Mouse (Mus musculus) CH12.LX (cell line): ENCODE data around the gene Zfyve28. TPM values are rescaled to one million over a fixed set of nuclear protein-coding genes. Genes with fewer than 3 reads are reported as not detected.

Experiments used
- DNase-seq: peaks from one replicate; pipeline ENCODE4 v3.0.0-alpha.2; 2013; ENCODE audit errors: extremely low read depth
- H3K27ac ChIP-seq: 2 replicates; pipeline ENCODE4 v1.5.1; 2012; ENCODE audit warnings: low read depth, mild to moderate bottlenecking, control low read depth, moderate library complexity; ENCODE audit not compliant: insufficient read depth
- H3K27me3 ChIP-seq: replicated peaks from 2 replicates; pipeline ENCODE3; 2012; ENCODE audit warnings: inconsistent platforms
- H3K36me3 ChIP-seq, 2 experiments: replicated peaks in 1 of 2; 2 replicates each; pipeline versions ENCODE3 to v1.6.1; 2012; ENCODE audit warnings: inconsistent platforms in 1 of 2, low read length in 1 of 2, mild to moderate bottlenecking in 1 of 2, mixed read lengths in 1 of 2, moderate library complexity in 1 of 2; ENCODE audit not compliant: control insufficient read depth in 1 of 2, insufficient read depth in 1 of 2
- H3K4me1 ChIP-seq, 2 experiments: 2 replicates each; pipeline ENCODE4 v1.6.1; 2012; ENCODE audit warnings: inconsistent platforms in 1 of 2, moderate library complexity in 1 of 2; ENCODE audit not compliant: insufficient read depth in 2 of 2, control insufficient read depth in 1 of 2
- H3K4me2 ChIP-seq: 2 replicates; pipeline ENCODE4 v1.6.1; 2012; ENCODE audit warnings: low read depth, mild to moderate bottlenecking, control low read depth; ENCODE audit not compliant: poor library complexity, insufficient read depth, severe bottlenecking
- H3K4me3 ChIP-seq, 3 experiments: fragments of 150-350 bp in 1 of 3; sonication (generic) in 1 of 3; replicated peaks in 1 of 3; 2 replicates each; pipeline versions ENCODE3 to v1.5.1; 2011 to 2012; ENCODE audit warnings: low read depth in 2 of 3, low read length in 2 of 3, mild to moderate bottlenecking in 2 of 3, moderate library complexity in 2 of 3, control low read depth in 1 of 3, improper control_type of control experiment in 1 of 3, inconsistent platforms in 1 of 3, mixed read lengths in 1 of 3; ENCODE audit not compliant: poor library complexity in 1 of 3
- H3K79me2 ChIP-seq: replicated peaks from 2 replicates; pipeline ENCODE4 v1.6.1; 2012; ENCODE audit warnings: mild to moderate bottlenecking, moderate library complexity; ENCODE audit not compliant: control insufficient read depth, poor library complexity, insufficient read depth, severe bottlenecking; ENCODE audit errors: extremely low read depth
- H3K9ac ChIP-seq: 2 replicates; pipeline ENCODE4 v1.6.1; 2012; ENCODE audit warnings: low read depth, mild to moderate bottlenecking, control low read depth, moderate library complexity; ENCODE audit not compliant: insufficient read depth
- H3K9me3 ChIP-seq: replicated peaks from 2 replicates; pipeline ENCODE3; 2012; ENCODE audit warnings: low read length, inconsistent platforms, mixed read lengths
- BHLHE40 ChIP-seq: IDR thresholded peaks from 2 replicates; pipeline ENCODE4 v1.6.1; 2011; ENCODE audit warnings: mild to moderate bottlenecking, low read depth, low read length, improper control_type of control experiment
- CHD1 ChIP-seq: IDR thresholded peaks from 2 replicates; pipeline ENCODE4 v1.6.1; 2012; ENCODE audit warnings: low read depth, low read length, improper control_type of control experiment, inconsistent platforms
- CHD2 ChIP-seq: IDR thresholded peaks from 2 replicates; pipeline ENCODE4 v1.6.1; 2011; ENCODE audit warnings: low read length, improper control_type of control experiment
- CTCF ChIP-seq, 2 experiments: IDR thresholded peaks in 1 of 2; conservative IDR thresholded peaks in 1 of 2; 2 replicates each; pipeline ENCODE4 v1.5.1; 2011 to 2012; ENCODE audit warnings: low read depth in 2 of 2, low read length in 2 of 2, improper control_type of control experiment in 1 of 2, inconsistent platforms in 1 of 2, mild to moderate bottlenecking in 1 of 2, moderate library complexity in 1 of 2
- ELF1 ChIP-seq: IDR thresholded peaks from 2 replicates; pipeline ENCODE4 v1.6.1; 2014; ENCODE audit warnings: low read depth, mild to moderate bottlenecking, inconsistent platforms, low read length, improper control_type of control experiment
- EP300 ChIP-seq: IDR thresholded peaks from 2 replicates; pipeline ENCODE4 v1.6.1; 2011; ENCODE audit warnings: low read length, improper control_type of control experiment
- ETS1 ChIP-seq: conservative IDR thresholded peaks from 2 replicates; pipeline ENCODE4 v1.6.1; 2012; ENCODE audit warnings: low read depth, mild to moderate bottlenecking, inconsistent platforms, low read length, improper control_type of control experiment, moderate library complexity
- HCFC1 ChIP-seq: IDR thresholded peaks from 2 replicates; pipeline ENCODE4 v1.6.1; 2012; ENCODE audit warnings: low read depth, mild to moderate bottlenecking, inconsistent platforms, low read length, improper control_type of control experiment
- IRF4 ChIP-seq: IDR thresholded peaks from 2 replicates; pipeline ENCODE4 v1.6.1; 2014; ENCODE audit warnings: low read depth, mild to moderate bottlenecking, inconsistent platforms, low read length, improper control_type of control experiment
- MAZ ChIP-seq: IDR thresholded peaks from 2 replicates; pipeline ENCODE4 v1.6.1; 2012; ENCODE audit warnings: low read depth, mild to moderate bottlenecking, inconsistent platforms, low read length, improper control_type of control experiment, moderate library complexity
- MEF2A ChIP-seq: IDR thresholded peaks from 2 replicates; pipeline ENCODE4 v1.6.1; 2014; ENCODE audit warnings: low read depth, mild to moderate bottlenecking, inconsistent platforms, low read length, improper control_type of control experiment, borderline replicate concordance
- MXI1 ChIP-seq: IDR thresholded peaks from 2 replicates; pipeline ENCODE4 v1.6.1; 2011; ENCODE audit warnings: mild to moderate bottlenecking, low read depth, low read length, improper control_type of control experiment
- NELFE ChIP-seq: IDR thresholded peaks from 2 replicates; pipeline ENCODE4 v1.6.1; 2011; ENCODE audit warnings: low read depth, low read length, improper control_type of control experiment
- NRF1 ChIP-seq: IDR thresholded peaks from 2 replicates; pipeline ENCODE4 v1.6.1; 2014; ENCODE audit warnings: low read depth, mild to moderate bottlenecking, inconsistent platforms, low read length, improper control_type of control experiment, moderate library complexity
- PAX5 ChIP-seq: IDR thresholded peaks from 2 replicates; pipeline ENCODE4 v1.6.1; 2012; ENCODE audit warnings: low read length, inconsistent platforms, mixed read lengths
- POLR2A ChIP-seq: IDR thresholded peaks from 2 replicates; pipeline ENCODE4 v1.6.1; 2011; ENCODE audit warnings: low read depth, mild to moderate bottlenecking, improper control_type of control experiment, low read length
- RCOR1 ChIP-seq: conservative IDR thresholded peaks from 2 replicates; pipeline ENCODE4 v1.6.1; 2012; ENCODE audit warnings: low read depth, mild to moderate bottlenecking, inconsistent platforms, low read length, improper control_type of control experiment
- SIN3A ChIP-seq: IDR thresholded peaks from 2 replicates; pipeline ENCODE4 v1.6.1; 2012; ENCODE audit warnings: low read length, improper control_type of control experiment, inconsistent platforms
- SMC3 ChIP-seq: IDR thresholded peaks from 2 replicates; pipeline ENCODE4 v1.6.1; 2011; ENCODE audit warnings: low read depth, low read length, improper control_type of control experiment
- TBP ChIP-seq: conservative IDR thresholded peaks from 2 replicates; pipeline ENCODE4 v1.6.1; 2011; ENCODE audit warnings: low read depth, low read length, improper control_type of control experiment
- TCF12 ChIP-seq: IDR thresholded peaks from 2 replicates; pipeline ENCODE4 v1.6.1; 2014; ENCODE audit warnings: low read depth, mild to moderate bottlenecking, inconsistent platforms, low read length, improper control_type of control experiment
- UBTF ChIP-seq: IDR thresholded peaks from 2 replicates; pipeline ENCODE4 v1.6.1; 2012; ENCODE audit warnings: low read depth, mild to moderate bottlenecking, inconsistent platforms, low read length, improper control_type of control experiment, moderate library complexity
- USF1 ChIP-seq: IDR thresholded peaks from 2 replicates; pipeline ENCODE4 v1.6.1; 2014; ENCODE audit warnings: low read depth, mild to moderate bottlenecking, inconsistent platforms, low read length, improper control_type of control experiment
- USF2 ChIP-seq: conservative IDR thresholded peaks from 2 replicates; pipeline ENCODE4 v1.6.1; 2011; ENCODE audit warnings: low read depth, low read length, improper control_type of control experiment
- ZC3H11A ChIP-seq: IDR thresholded peaks from 2 replicates; pipeline ENCODE4 v1.6.1; 2012; ENCODE audit warnings: low read depth, mild to moderate bottlenecking, inconsistent platforms, low read length, improper control_type of control experiment
- dilution Hi-C: fragments of 300-500 bp; cut with MboI; formaldehyde crosslinking; loops from 2 replicates; pipeline ENCODE4 v1.14.3; 2020; ENCODE audit warnings: low sequenced_read_pairs; ENCODE audit not compliant: extremely low pct_unique_long_range_greater_than_20kb, extremely low pct_ligation_motif_present
- in situ Hi-C: fragments of 300-500 bp; cut with MboI; formaldehyde crosslinking; loops from 3 replicates; pipeline ENCODE4 v1.14.3; 2019; ENCODE audit warnings: low sequenced_read_pairs, low pct_ligation_motif_present, low pct_unique_long_range_greater_than_20kb, mixed read lengths
- polyA plus RNA-seq: library from polyadenylated mRNA; unstranded; fragments of >175 nt; gene quantifications from 2 replicates; pipeline ENCODE4 v1.2.1, GENCODE M21; 2012; ENCODE audit warnings: low read depth; ENCODE audit not compliant: insufficient read length
- total RNA-seq, 2 experiments: library from RNA; depleted of rRNA; stranded (reverse); fragments of 300-350 nt in 1 of 2; fragments of >200 nt in 1 of 2; gene quantifications; 2 replicates each; pipeline ENCODE4 v1.2.3; 2012 to 2014

The Zfyve28 gene
- total and polyA plus RNA-seq, 3 experiments, result 1.7 to 2.8 (median 2.0) TPM

GRCm38 (mm10) chr5:34189521-34189920 is 98.7 kb downstream of the Zfyve28 start:
- no peak overlapping the region for H3K27ac ChIP-seq
- in situ Hi-C loops, result no loop called here
- TF ChIP-seq ELF1, result 0 out of 2 replicates have a peak, but pooled peaks have one; percentile 22
- TF ChIP-seq HCFC1, result no peak
- no peak for TF ChIP-seq TBP
- no peak for TF ChIP-seq ZC3H11A
- TF ChIP-seq MXI1, result no peak
- TF ChIP-seq CTCF (conservative IDR thresholded peaks at IDR 0.05 in 1 of 2, IDR thresholded peaks at IDR 0.05 in 1 of 2; ENCODE audit: low read depth in 2 of 2, low read length in 2 of 2), result no peak
- no peak for TF ChIP-seq USF1
- TF ChIP-seq, all 38 proteins: peak for 1

GRCm38 (mm10) chr5:34188856-34189255 is 99.4 kb downstream of the Zfyve28 start:
- in situ Hi-C loops, result no loop called here
- Histone ChIP-seq H3K36me3 (peaks cover 0 to 2% of the 10 kb centered on the region in 2 experiments), H3K27me3 (peaks cover 14% of the 10 kb centered on the region), H3K27ac (no peak overlapping the region), H3K9ac (peak overlapping the region; percentile 59; the same call in 1 of the 2 replicates), H3K9me3 (no peaks in the 10 kb centered on the region), H3K4me3 (peak overlapping the region in 2 of 3 experiments; percentile 70 to 85), H3K4me1 (peaks cover 22 to 40% of the 10 kb centered on the region in 2 experiments), H3K79me2 (no peaks in the 10 kb centered on the region), H3K4me2 (peak overlapping the region; percentile 79)
- no peak for DNase-seq
- dilution Hi-C loops, result no loop called here
- no peak for TF ChIP-seq MAZ
- no peak for TF ChIP-seq CHD2
- no peak for TF ChIP-seq RCOR1

More at GRCm38 (mm10) chr5:34189521-34189920, 98.7 kb downstream of the Zfyve28 start:
- dilution Hi-C loops, result no loop called here
- Histone ChIP-seq H3K79me2 (no peaks in the 10 kb centered on the region), H3K9me3 (no peaks in the 10 kb centered on the region), H3K27me3 (peaks cover 14% of the 10 kb centered on the region), H3K36me3 (peaks cover 0 to 2% of the 10 kb centered on the region in 2 experiments), H3K9ac (no peak overlapping the region), H3K4me1 (peaks cover 22 to 42% of the 10 kb centered on the region in 2 experiments), H3K4me2 (no peak overlapping the region), H3K4me3 (no peak overlapping the region)
- DNase-seq, result no peak

GRCm38 (mm10) chr5:34187601-34188316 is 100.5 kb downstream of the Zfyve28 start, which contains the start of gene Mxd4:
Gene Mxd4 (minus strand): TSS chr5:34187720.
- Histone ChIP-seq H3K27ac (peak within 1 kb of the TSS; percentile 44), H3K4me2 (peak within 1 kb of the TSS; percentile 81), H3K4me3 (peak within 1 kb of the TSS; percentile 70 to 87 (median 85)), H3K27me3 (peaks cover 14% of the 10 kb centered on the region), H3K36me3 (peaks cover 0 to 2% of the 10 kb centered on the region in 2 experiments), H3K9me3 (no peaks in the 10 kb centered on the region), H3K4me1 (peaks cover 28 to 49% of the 10 kb centered on the region in 2 experiments), H3K9ac (peak within 1 kb of the TSS; percentile 67), H3K79me2 (no peaks in the 10 kb centered on the region)
- dilution Hi-C loops, result no loop called here
- in situ Hi-C loops, result no loop called here
- peak; percentile 99 for DNase-seq
- no peak for TF ChIP-seq CTCF (conservative IDR thresholded peaks at IDR 0.05 in 1 of 2, IDR thresholded peaks at IDR 0.05 in 1 of 2; ENCODE audit: low read depth in 2 of 2, low read length in 2 of 2)
- no peak; the same call in 1 of the 2 replicates for TF ChIP-seq UBTF
- TF ChIP-seq POLR2A, result peak; percentile 76
- TF ChIP-seq SIN3A, result peak; percentile 93
- no peak for TF ChIP-seq ETS1
- no peak for TF ChIP-seq SMC3
- no peak for TF ChIP-seq IRF4
- TF ChIP-seq MEF2A, result peak; percentile 49; the same call in 1 of the 2 replicates
- TF ChIP-seq BHLHE40, result peak; percentile 84
- peak; percentile 37 for TF ChIP-seq USF2
- peak; percentile 40; the same call in 1 of the 2 replicates for TF ChIP-seq ELF1
- peak; percentile 51 for TF ChIP-seq NRF1
- TF ChIP-seq PAX5, result no peak
- peak; percentile 39 for TF ChIP-seq TCF12
- TF ChIP-seq NELFE, result peak; percentile 53
- TF ChIP-seq CHD1, result no peak
- TF ChIP-seq MAZ, result no peak
- no peak for TF ChIP-seq EP300
